Mouse (Mus musculus) ES-Bruce4 (cell line): Measurements from ENCODE around the gene Glis2.

Experiments used
- CTCF ChIP-seq: IDR thresholded peaks from one replicate; pipeline ENCODE4 v1.8.1; 2011; ENCODE audit warnings: low read depth, low read length
- EP300 ChIP-seq: IDR thresholded peaks from 2 replicates; pipeline ENCODE4 v1.6.1; 2011; ENCODE audit warnings: low read depth, low read length; ENCODE audit not compliant: insufficient read depth

DNA sequence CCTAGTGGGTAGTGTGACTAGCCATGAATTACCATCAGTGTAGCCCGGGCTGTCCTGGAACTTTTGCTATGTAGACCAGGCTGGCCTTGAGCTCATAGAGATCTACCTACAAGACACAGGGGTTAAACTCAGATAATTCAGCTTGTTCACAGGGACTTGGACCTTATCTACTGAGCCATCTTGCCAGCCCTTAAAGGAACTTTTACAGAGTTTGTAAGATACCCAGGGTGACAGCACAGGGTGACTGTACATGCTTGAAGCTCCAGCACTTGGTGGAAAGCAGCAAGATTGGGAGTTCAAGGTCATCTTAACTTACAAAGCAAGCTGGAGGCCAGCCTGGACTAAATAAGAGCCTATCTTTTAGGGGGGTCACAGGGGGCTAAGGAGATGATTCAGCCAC, 39.0 kb upstream of the Glis2 start:
- TF ChIP-seq CTCF = no peak
- TF ChIP-seq EP300 = no peak
